Mouse (Mus musculus) MEL (cell line): ENCODE measurements around the gene Wdr91. TPM values are rescaled to one million over a fixed set of nuclear protein-coding genes. Genes with fewer than 3 reads are reported as not detected.

Experiments
- DNase-seq: peaks from one replicate; pipeline ENCODE4 v3.0.0; 2011; ENCODE audit warnings: low read depth, low spot score
- H3K27ac ChIP-seq: 2 replicates; pipeline ENCODE4 v1.5.1; 2012; ENCODE audit warnings: low read depth, mild to moderate bottlenecking, control low read depth, low read length, moderate library complexity; ENCODE audit not compliant: control insufficient read depth
- H3K27me3 ChIP-seq, 2 experiments: fragments of 150-350 bp in 1 of 2; sonication (generic) in 1 of 2; 2 replicates each; pipeline ENCODE4 v1.6.1; 2012; ENCODE audit warnings: low read length in 2 of 2, mild to moderate bottlenecking in 2 of 2, improper control_type of control experiment in 1 of 2, moderate library complexity in 1 of 2; ENCODE audit not compliant: insufficient read depth in 2 of 2, control insufficient read depth in 1 of 2
- H3K36me3 ChIP-seq, 2 experiments: 2 replicates each; pipeline ENCODE4 v1.6.1; 2012 to 2014; ENCODE audit warnings: low read length in 2 of 2, improper control_type of control experiment in 1 of 2, inconsistent platforms in 1 of 2, mild to moderate bottlenecking in 1 of 2; ENCODE audit not compliant: insufficient read depth in 2 of 2, control insufficient read depth in 1 of 2
- H3K4me1 ChIP-seq, 2 experiments: fragments of 150-350 bp in 1 of 2; sonication (generic) in 1 of 2; 2 replicates each; pipeline ENCODE4 v1.6.1; 2012; ENCODE audit warnings: low read length in 2 of 2, improper control_type of control experiment in 1 of 2, mild to moderate bottlenecking in 1 of 2; ENCODE audit not compliant: insufficient read depth in 2 of 2, control insufficient read depth in 1 of 2
- H3K4me3 ChIP-seq, 2 experiments: fragments of 150-350 bp in 1 of 2; sonication (generic) in 1 of 2; 2 replicates each; pipeline ENCODE4 v1.5.1; 2012; ENCODE audit warnings: low read depth in 2 of 2, low read length in 2 of 2, mild to moderate bottlenecking in 2 of 2, moderate library complexity in 2 of 2, control low read depth in 1 of 2, improper control_type of control experiment in 1 of 2; ENCODE audit not compliant: control insufficient read depth in 1 of 2, insufficient read depth in 1 of 2
- H3K79me2 ChIP-seq: 2 replicates; pipeline ENCODE4 v1.6.1; 2012; ENCODE audit warnings: mild to moderate bottlenecking, low read length, moderate library complexity; ENCODE audit not compliant: control insufficient read depth, poor library complexity, insufficient read depth
- H3K9ac ChIP-seq: 2 replicates; pipeline ENCODE4 v1.6.1; 2012; ENCODE audit warnings: low read depth, mild to moderate bottlenecking, control low read depth, low read length, moderate library complexity; ENCODE audit not compliant: control insufficient read depth, poor library complexity, severe bottlenecking
- H3K9me3 ChIP-seq: fragments of 150-350 bp; sonication (generic); replicated peaks from 2 replicates; pipeline ENCODE4 v1.6.1; 2012; ENCODE audit warnings: mild to moderate bottlenecking, low read length, improper control_type of control experiment, moderate library complexity; ENCODE audit not compliant: insufficient read depth
- BHLHE40 ChIP-seq: IDR thresholded peaks from 2 replicates; pipeline ENCODE4 v1.6.1; 2012; ENCODE audit warnings: low read depth, mild to moderate bottlenecking, inconsistent platforms, low read length, improper control_type of control experiment, borderline replicate concordance
- CHD2 ChIP-seq: IDR thresholded peaks from 2 replicates; pipeline ENCODE4 v1.6.1; 2011; ENCODE audit warnings: low read length, improper control_type of control experiment
- CTCF ChIP-seq, 3 experiments: IDR thresholded peaks in 2 of 3; conservative IDR thresholded peaks in 1 of 3; 2 replicates each; pipeline ENCODE4 v1.5.1; 2011 to 2012; ENCODE audit warnings: low read length in 3 of 3, low read depth in 2 of 3, mild to moderate bottlenecking in 2 of 3, improper control_type of control experiment in 1 of 3, inconsistent platforms in 1 of 3, mixed read lengths in 1 of 3, moderate library complexity in 1 of 3; ENCODE audit not compliant: control insufficient read depth in 1 of 3, insufficient read depth in 1 of 3, poor library complexity in 1 of 3, severe bottlenecking in 1 of 3
- EP300 ChIP-seq, 2 experiments: IDR thresholded peaks; 2 replicates each; pipeline ENCODE4 v1.6.1; 2011; ENCODE audit warnings: improper control_type of control experiment in 2 of 2, low read length in 2 of 2, low read depth in 1 of 2, mild to moderate bottlenecking in 1 of 2
- GABPA ChIP-seq: IDR thresholded peaks from 2 replicates; pipeline ENCODE4 v1.6.1; 2012; ENCODE audit warnings: low read depth, mild to moderate bottlenecking, inconsistent platforms, low read length, improper control_type of control experiment, moderate library complexity
- KAT2A ChIP-seq: conservative IDR thresholded peaks from 2 replicates; pipeline ENCODE4 v1.6.1; 2012; ENCODE audit warnings: low read depth, low read length, improper control_type of control experiment, inconsistent platforms
- MAFK ChIP-seq: IDR thresholded peaks from 2 replicates; pipeline ENCODE4 v1.6.1; 2011; ENCODE audit warnings: low read depth, mild to moderate bottlenecking, low read length, improper control_type of control experiment, borderline replicate concordance
- MAX ChIP-seq: IDR thresholded peaks from 2 replicates; pipeline ENCODE4 v1.6.1; 2011; ENCODE audit warnings: low read length, improper control_type of control experiment
- MEF2A ChIP-seq: IDR thresholded peaks from 2 replicates; pipeline ENCODE4 v1.6.1; 2014; ENCODE audit warnings: low read depth, mild to moderate bottlenecking, inconsistent platforms, low read length, improper control_type of control experiment; ENCODE audit not compliant: poor library complexity, insufficient replicate concordance, severe bottlenecking; ENCODE audit errors: extremely low read depth
- MXI1 ChIP-seq: IDR thresholded peaks from 2 replicates; pipeline ENCODE4 v1.6.1; 2011; ENCODE audit warnings: mild to moderate bottlenecking, low read depth, low read length, improper control_type of control experiment
- MYB ChIP-seq: IDR thresholded peaks from 2 replicates; pipeline ENCODE4 v1.6.1; 2011; ENCODE audit warnings: mild to moderate bottlenecking, low read depth, low read length, improper control_type of control experiment
- MYC ChIP-seq: IDR thresholded peaks from 2 replicates; pipeline ENCODE4 v1.6.1; 2011; ENCODE audit warnings: low read depth, mild to moderate bottlenecking, low read length, improper control_type of control experiment, moderate library complexity
- NELFE ChIP-seq: IDR thresholded peaks from 2 replicates; pipeline ENCODE4 v1.6.1; 2011; ENCODE audit warnings: low read depth, low read length, improper control_type of control experiment
- NRF1 ChIP-seq: IDR thresholded peaks from 2 replicates; pipeline ENCODE4 v1.6.1; 2014; ENCODE audit warnings: low read depth, mild to moderate bottlenecking, inconsistent platforms, low read length, improper control_type of control experiment, moderate library complexity; ENCODE audit not compliant: poor library complexity, insufficient read depth, severe bottlenecking
- POLR2AphosphoS2 ChIP-seq: IDR thresholded peaks from 2 replicates; pipeline ENCODE4 v1.6.1; 2011; ENCODE audit warnings: low read length, improper control_type of control experiment
- RAD21 ChIP-seq: IDR thresholded peaks from 2 replicates; pipeline ENCODE4 v1.6.1; 2011; ENCODE audit warnings: mild to moderate bottlenecking, low read depth, low read length, improper control_type of control experiment
- SIN3A ChIP-seq: IDR thresholded peaks from 2 replicates; pipeline ENCODE4 v1.6.1; 2012; ENCODE audit warnings: low read length, improper control_type of control experiment, inconsistent platforms
- SMC3 ChIP-seq: IDR thresholded peaks from 2 replicates; pipeline ENCODE4 v1.6.1; 2011; ENCODE audit warnings: low read depth, low read length, improper control_type of control experiment
- TAL1 ChIP-seq: IDR thresholded peaks from 2 replicates; pipeline ENCODE4 v1.6.1; 2012; ENCODE audit warnings: mild to moderate bottlenecking, inconsistent platforms, low read length, moderate library complexity, mixed read lengths
- TBP ChIP-seq: IDR thresholded peaks from 2 replicates; pipeline ENCODE4 v1.8.0; 2011; ENCODE audit warnings: low read depth, low read length, improper control_type of control experiment
- TCF12 ChIP-seq: IDR thresholded peaks from 2 replicates; pipeline ENCODE4 v1.6.1; 2014; ENCODE audit warnings: low read depth, mild to moderate bottlenecking, inconsistent platforms, low read length, improper control_type of control experiment, moderate library complexity
- USF1 ChIP-seq: IDR thresholded peaks from 2 replicates; pipeline ENCODE4 v1.6.1; 2014; ENCODE audit warnings: low read depth, mild to moderate bottlenecking, inconsistent platforms, low read length, improper control_type of control experiment, moderate library complexity
- ZKSCAN1 ChIP-seq: IDR thresholded peaks from 2 replicates; pipeline ENCODE4 v1.6.1; 2012; ENCODE audit warnings: low read depth, mild to moderate bottlenecking, inconsistent platforms, low read length, improper control_type of control experiment, moderate library complexity
- ZMIZ1 ChIP-seq: IDR thresholded peaks from 2 replicates; pipeline ENCODE4 v1.6.1; 2012; ENCODE audit warnings: low read depth, mild to moderate bottlenecking, inconsistent platforms, low read length, improper control_type of control experiment, moderate library complexity
- ZNF384 ChIP-seq: IDR thresholded peaks from 2 replicates; pipeline ENCODE4 v1.6.1; 2012; ENCODE audit warnings: low read depth, mild to moderate bottlenecking, inconsistent platforms, low read length, improper control_type of control experiment
- polyA plus RNA-seq, 2 experiments: library from polyadenylated mRNA; stranded (reverse) in 1 of 2; unstranded in 1 of 2; fragments of >175 nt in 1 of 2; fragments of >200 nt in 1 of 2; gene quantifications; 2 replicates each; pipeline versions ENCODE4 v1.2.1 to v1.2.4; 2012; ENCODE audit warnings: low replicate concordance in 2 of 2, low read depth in 1 of 2; ENCODE audit not compliant: insufficient read length in 2 of 2, insufficient read depth in 1 of 2, missing spikeins in 1 of 2
- total RNA-seq: library from RNA; depleted of rRNA; stranded (reverse); fragments of 300-350 nt; gene quantifications from 2 replicates; pipeline ENCODE4 v1.2.3, GENCODE M21; 2012

Gene Wdr91
- total and polyA plus RNA-seq, 3 experiments = 11.7 to 24.1 TPM; not detected in 1

DNA sequence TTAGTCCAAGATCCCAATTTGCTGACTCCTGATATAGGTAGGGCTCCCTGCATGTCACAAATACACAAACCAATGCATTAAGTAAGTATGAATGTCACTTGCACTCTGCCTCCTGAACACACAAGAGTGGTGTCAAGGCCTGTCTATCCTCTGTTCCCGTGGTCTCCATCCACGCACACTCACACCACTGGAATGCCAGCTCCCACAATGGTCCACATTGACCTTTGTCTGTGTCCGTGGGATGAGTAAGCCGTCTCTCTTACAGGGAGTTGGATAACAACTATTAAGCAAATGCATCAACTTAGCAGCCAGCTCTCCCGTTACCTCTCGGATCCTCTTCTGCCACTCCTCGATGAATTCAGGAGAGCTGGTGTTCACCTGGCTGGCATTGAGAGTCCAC is 48.5 kb upstream of the Wdr91 start:
- Histone ChIP-seq H3K4me1 (no peaks in the 10 kb centered on the region), H3K79me2 (no peaks in the 10 kb centered on the region), H3K27ac (no peak overlapping the region), H3K36me3 (no peaks in the 10 kb centered on the region), H3K9ac (no peak overlapping the region), H3K9me3 (no peaks in the 10 kb centered on the region), H3K4me3 (no peak overlapping the region), H3K27me3 (no peaks in the 10 kb centered on the region)
- no peak for DNase-seq
- TF ChIP-seq ZKSCAN1 (no peak), SMC3 (no peak), GABPA (no peak), MXI1 (no peak), TAL1 (no peak), MAFK (no peak), MYB (no peak), TBP (no peak), TCF12 (no peak), EP300 (IDR thresholded peaks at IDR 0.05; ENCODE audit: low read depth in 1 of 2, low read length in 2 of 2) (no peak), CTCF (IDR thresholded peaks at IDR 0.05 in 2 of 3, conservative IDR thresholded peaks at IDR 0.05 in 1 of 3; ENCODE audit: control insufficient read depth in 1 of 3, insufficient read depth in 1 of 3, low read depth in 2 of 3, low read length in 3 of 3, poor library complexity in 1 of 3, severe bottlenecking in 1 of 3) (no peak), BHLHE40 (no peak), CHD2 (no peak), NELFE (no peak), RAD21 (no peak), POLR2AphosphoS2 (no peak), KAT2A (no peak), USF1 (no peak)

DNA sequence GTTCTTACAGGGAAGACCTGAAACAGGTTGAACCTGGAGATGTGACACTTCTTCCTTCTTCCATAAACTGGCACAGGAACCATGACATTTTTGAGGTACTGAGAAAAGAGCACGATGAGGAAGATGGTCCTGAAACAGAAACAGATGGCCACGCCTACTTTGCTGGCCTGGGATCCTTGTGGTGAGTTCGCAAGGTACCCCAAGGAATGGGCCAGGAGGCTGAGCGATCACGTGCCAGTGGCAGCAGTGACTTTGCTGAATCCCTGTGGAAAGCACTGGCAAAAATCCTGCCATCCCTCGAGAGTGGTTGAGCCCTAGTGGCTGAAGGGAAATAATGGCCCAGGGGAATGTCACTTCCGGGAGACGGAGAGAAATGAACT is 45.2 kb upstream of the Wdr91 start:
- Histone ChIP-seq H3K9me3 (no peaks in the 10 kb centered on the region), H3K36me3 (no peaks in the 10 kb centered on the region), H3K79me2 (no peaks in the 10 kb centered on the region), H3K4me1 (no peaks in the 10 kb centered on the region), H3K27me3 (no peaks in the 10 kb centered on the region), H3K4me3 (no peak overlapping the region), H3K9ac (no peak overlapping the region), H3K27ac (no peak overlapping the region)
- no peak for DNase-seq
- TF ChIP-seq NELFE (no peak), NRF1 (no peak), TAL1 (no peak), SMC3 (no peak), ZMIZ1 (no peak), SIN3A (no peak), POLR2AphosphoS2 (no peak), CTCF (IDR thresholded peaks at IDR 0.05 in 2 of 3, conservative IDR thresholded peaks at IDR 0.05 in 1 of 3; ENCODE audit: control insufficient read depth in 1 of 3, insufficient read depth in 1 of 3, low read depth in 2 of 3, low read length in 3 of 3, poor library complexity in 1 of 3, severe bottlenecking in 1 of 3) (no peak), USF1 (no peak), CHD2 (no peak), MYB (no peak), ZNF384 (no peak), MAX (no peak), MYC (no peak), MEF2A (no peak)
